Mouse (Mus musculus): Measurements from ENCODE around the gene Osbpl8. TPM values are rescaled to one million over a fixed set of nuclear protein-coding genes. Genes with fewer than 3 reads are reported as not detected.

The Osbpl8 gene
- 8.6 and 9.4 TPM in 2 replicates for polyA plus RNA-seq (2015; fragmentation: Nextera tagmentation; extraction: Ambion mirVana)

DNA sequence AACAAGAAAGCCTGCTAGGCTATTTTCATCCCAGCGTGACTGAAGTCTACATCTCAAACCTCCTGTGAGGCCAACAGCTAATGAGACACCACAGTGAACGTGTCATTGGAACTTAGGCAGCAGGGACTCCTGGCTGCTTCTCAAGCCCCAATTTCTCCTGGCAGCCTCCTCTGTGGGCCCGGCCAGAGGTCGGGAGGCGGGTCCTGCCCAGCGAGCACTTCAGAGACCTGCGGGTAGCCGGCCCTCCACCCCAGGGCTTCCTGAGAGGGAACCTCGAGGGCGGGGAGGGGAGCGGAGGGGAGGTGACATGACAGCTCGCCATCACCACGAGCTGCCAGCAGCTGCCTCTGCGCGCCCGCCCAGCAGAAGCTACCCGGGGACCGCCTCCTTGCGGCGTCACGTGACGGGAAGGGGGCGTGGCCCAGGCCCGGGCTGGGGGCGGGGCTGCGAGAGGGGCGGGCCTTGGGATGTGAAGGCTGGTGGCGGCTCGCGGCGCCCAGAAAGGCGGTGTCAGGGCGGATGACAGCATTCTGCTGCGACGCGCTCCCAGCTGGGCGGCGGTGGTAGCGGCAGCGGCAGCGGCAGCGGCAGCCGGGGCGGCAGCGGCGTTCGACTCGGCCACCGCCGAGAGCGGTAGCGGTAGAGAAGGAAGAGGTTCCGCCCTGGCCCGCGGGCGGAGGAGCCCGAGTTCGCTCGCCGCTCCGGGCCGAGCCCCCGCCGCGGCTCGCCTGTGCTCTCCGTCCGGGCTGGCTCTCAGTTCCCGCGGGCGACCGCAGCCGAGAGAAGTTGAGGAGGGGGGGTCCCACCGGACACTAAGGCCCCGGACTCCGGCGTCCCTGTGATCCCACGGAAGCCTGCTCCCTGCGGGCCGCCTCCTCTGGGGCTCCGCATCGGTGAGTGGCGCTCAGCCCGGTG lies at the start of gene Osbpl8:
Osbpl8 (plus strand) TSS at position 449 of the 915 bp plus-strand sequence.

DNA sequence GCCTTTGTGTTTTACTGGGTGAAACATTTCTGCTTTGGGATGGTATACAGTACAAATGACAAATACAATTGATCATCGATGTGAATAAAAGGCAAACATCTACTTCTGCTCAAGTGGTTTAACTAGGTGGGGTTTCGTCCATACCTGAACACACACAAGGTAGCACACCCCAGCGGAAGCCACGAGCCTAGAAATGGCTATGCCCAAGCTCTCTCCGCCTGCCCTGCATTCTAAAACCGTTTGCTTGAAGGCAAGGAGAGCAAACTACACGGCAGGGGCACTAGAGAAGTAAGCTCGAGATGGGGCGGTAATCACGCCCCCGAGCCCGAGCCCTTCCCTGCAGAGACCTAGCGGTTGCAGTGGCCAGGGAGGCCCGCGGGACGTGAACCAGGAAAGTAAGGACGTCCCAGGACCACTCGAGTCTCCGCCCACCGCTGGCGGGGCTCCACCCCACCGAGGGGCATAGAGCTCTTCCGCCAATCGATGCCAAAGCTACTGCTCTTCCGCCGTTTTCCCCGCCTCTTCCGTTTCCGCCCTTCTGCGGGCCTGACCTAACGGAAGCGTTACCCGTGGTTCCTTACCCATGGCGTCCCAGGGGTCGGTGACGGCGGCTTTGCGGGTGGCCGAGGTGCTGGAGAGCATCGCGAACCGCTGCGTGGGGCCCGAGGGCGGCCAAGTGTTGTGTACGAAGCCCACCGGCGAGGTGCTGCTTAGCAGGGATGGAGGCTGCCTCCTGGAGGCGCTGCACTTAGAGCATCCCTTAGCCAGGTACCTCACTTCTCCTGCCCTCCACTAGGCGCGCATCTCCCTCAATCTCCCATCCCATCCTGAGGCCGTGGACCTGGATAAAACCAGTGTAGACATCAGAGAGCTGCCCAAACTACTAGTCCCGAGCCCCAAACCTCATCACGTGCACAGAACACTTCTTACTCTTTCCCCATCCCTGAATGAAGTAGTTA lies 133.9 kb downstream of the Osbpl8 start, which contains the start of gene Bbs10:
Bbs10 (plus strand) TSS at position 540 of the 959 bp plus-strand sequence.

Other genes with a start within 250 kb of the Osbpl8 start
- 177 and 218 TPM in 2 replicates for gene Csrp2, start 245.0 kb upstream of the Osbpl8 start, polyA plus RNA-seq (2015; fragmentation: Nextera tagmentation; extraction: Ambion mirVana)
- gene Zdhhc17, start 154.6 kb upstream of the Osbpl8 start, polyA plus RNA-seq (2015; fragmentation: Nextera tagmentation; extraction: Ambion mirVana), result 14.3 and 16.5 TPM in 2 replicates
- gene Bbs10, start 133.9 kb downstream of the Osbpl8 start, polyA plus RNA-seq (2015; fragmentation: Nextera tagmentation; extraction: Ambion mirVana), result 4.1 and 6.0 TPM in 2 replicates